Mouse (Mus musculus) bone marrow macrophage, adult 2 months (primary cell): ENCODE data around the gene B4galnt1.

Experiments used
- CTCF ChIP-seq: IDR thresholded peaks from 2 replicates; pipeline ENCODE4 v1.5.1; 2012; ENCODE audit warnings: low read depth, mild to moderate bottlenecking, low read length, moderate library complexity
- POLR2A ChIP-seq: IDR thresholded peaks from 2 replicates; pipeline ENCODE4 v1.6.1; 2012; ENCODE audit warnings: mild to moderate bottlenecking, low read depth, low read length, borderline replicate concordance

DNA sequence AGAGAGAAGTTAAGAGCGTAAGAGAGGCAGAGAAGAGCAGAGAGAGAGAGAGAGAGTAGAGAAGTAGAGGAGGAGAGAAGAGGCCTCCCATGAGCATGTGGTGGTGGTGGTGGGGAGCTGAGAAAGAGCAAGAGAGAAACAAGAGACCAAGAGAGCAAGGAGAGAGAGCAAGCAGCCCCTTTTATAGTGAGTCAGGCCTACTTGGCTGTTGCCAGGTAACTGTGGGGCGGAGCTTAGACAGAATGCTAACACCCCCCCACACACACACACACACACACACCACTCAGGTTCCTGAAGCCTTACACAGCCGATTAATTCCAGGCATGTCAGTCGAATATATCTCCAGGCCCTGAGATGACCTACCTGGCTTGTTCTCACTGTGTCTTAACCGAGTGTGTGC lies 19.7 kb upstream of the B4galnt1 start:
- TF ChIP-seq POLR2A, result no peak
- no peak for TF ChIP-seq CTCF
